Mouse (Mus musculus): Measurements from ENCODE around the gene Uts2b. TPM values are rescaled to one million over a fixed set of nuclear protein-coding genes. Genes with fewer than 3 reads are reported as not detected.

Uts2b gene
- polyA plus RNA-seq, 1 experiment, result not detected

DNA sequence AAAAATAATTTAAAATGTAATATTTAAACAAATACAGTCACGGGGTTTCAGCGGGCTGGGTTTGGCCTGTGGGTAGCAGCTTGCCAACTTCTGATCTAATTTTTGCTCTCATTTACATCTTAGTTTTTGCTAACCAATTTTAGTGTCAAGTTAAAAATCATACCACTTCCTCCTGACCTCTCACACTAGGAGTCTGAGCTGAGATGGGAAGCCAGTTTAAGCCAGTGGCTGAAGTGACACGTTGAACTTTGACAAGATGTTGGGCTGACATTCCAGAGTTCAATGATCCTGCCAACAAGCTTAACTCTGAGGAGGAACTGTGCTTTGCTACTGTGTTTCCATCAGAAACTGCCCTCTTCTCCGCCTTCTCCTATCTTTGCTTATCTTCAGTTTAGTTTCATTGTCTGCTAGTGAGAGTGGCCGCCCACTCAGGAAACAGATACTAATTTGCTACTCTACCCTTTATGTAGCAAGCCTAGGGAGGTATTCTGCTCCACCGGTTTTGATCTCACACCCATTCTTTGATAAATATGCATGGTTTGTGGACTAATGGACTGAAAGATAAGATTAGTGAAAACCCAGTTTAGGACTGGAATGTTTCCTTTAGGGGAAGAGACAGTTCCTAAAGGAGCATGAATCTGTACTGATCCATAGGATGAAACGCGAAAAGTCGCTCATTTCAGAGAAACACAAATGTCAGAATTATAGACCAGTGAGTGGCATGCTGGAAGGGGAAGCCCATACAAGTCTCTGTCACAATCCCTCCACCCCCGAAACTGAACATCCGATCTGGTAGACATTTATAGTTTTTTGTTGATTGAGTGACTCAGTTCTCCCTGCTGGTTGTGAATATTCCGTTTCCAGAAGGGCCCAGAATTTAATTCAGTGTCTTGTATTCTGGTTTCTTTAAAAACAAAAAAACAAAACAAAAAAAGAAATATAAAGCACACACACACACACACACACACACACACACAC, 17.9 kb upstream of the Uts2b start:
- peak; percentile 22 for TF ChIP-seq GATA1 (IDR thresholded peaks at IDR 0.05; ENCODE audit: low read length)

- TF ChIP-seq GATA1 (IDR thresholded peaks at IDR 0.05; ENCODE audit: low read length), result no peak
These were observed 16.9 kb upstream of the Uts2b start for GRCm38 (mm10) chr16:27386850-27387407.

- TF ChIP-seq GATA1 (IDR thresholded peaks at IDR 0.05; ENCODE audit: low read length), result no peak
These were observed 15.6 kb upstream of the Uts2b start for GRCm38 (mm10) chr16:27385649-27386048.

GRCm38 (mm10) chr16:27384893-27385603, 15.0 kb upstream of the Uts2b start:
- TF ChIP-seq GATA1 (IDR thresholded peaks at IDR 0.05; ENCODE audit: low read length), result no peak

- no peak for TF ChIP-seq GATA1 (IDR thresholded peaks at IDR 0.05; ENCODE audit: low read length)
These were observed 12.2 kb upstream of the Uts2b start for GRCm38 (mm10) chr16:27382217-27382616.

DNA sequence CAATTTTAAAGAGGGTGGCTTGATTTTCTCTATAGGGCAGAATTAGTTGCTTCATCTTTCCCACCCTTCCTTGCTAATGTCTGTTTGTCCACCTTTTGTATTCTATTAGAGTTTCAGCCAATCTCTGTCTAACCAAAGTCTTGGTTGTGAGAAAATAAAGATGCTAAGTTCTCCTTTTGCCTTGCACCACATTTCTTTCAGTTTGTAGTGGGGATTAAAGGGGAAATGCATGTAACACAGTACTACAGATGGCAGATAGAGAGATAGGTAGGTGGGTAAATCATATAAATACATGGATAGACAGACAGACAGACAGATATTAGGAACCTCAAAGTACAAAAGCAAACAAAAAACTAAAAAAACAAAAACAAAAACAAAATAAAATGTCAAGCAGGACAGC, 6.5 kb upstream of the Uts2b start:
- TF ChIP-seq GATA1 (IDR thresholded peaks at IDR 0.05; ENCODE audit: low read length), result no peak

- TF ChIP-seq GATA1 (IDR thresholded peaks at IDR 0.05; ENCODE audit: low read length), result no peak
These were observed 5.3 kb upstream of the Uts2b start for GRCm38 (mm10) chr16:27375318-27375717.

DNA sequence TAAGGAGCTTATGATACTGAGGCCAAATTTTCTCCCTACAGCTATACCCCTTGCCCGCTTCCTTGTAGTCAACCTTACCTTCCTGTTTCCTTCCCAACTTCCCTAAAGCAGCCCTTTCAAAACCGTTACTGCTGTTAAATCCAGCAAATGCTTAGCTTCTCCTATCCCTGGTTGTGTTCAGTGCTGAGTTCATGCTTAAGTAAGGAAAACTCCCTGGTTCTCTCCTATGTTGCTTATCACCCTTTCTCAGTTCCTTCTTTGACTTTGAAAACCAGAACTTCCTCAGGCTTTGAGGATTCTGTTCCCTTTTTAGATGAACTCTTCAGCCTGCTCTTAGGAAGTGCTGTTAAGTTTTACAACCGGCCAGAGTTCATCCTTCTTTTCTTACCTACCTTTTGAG, 4.1 kb upstream of the Uts2b start:
- TF ChIP-seq GATA1 (IDR thresholded peaks at IDR 0.05; ENCODE audit: low read length), result no peak

DNA sequence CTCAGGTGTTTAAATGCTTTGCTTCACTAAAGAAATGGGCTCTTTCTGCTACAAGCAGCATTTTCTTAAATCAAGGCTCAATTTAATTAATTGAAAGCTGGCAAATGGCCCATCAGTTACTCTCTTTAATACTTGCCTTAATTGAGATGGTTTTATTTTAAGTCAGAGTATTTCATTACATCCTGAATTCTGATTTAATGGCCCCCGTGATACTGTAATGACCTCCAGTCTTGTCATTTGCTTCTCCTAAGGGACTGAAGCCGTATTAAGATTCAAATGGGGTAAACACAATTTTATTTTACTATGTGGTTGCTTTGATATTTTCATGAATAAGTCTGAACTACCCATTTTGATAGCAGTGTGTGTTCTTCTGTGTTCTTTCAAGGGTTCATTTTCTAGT, 661 bp upstream of the Uts2b start:
- TF ChIP-seq GATA1 (IDR thresholded peaks at IDR 0.05; ENCODE audit: low read length), result no peak

GRCm38 (mm10) chr16:27360059-27360458, 10.0 kb downstream of the Uts2b start:
- no peak for TF ChIP-seq GATA1 (IDR thresholded peaks at IDR 0.05; ENCODE audit: low read length)

DNA sequence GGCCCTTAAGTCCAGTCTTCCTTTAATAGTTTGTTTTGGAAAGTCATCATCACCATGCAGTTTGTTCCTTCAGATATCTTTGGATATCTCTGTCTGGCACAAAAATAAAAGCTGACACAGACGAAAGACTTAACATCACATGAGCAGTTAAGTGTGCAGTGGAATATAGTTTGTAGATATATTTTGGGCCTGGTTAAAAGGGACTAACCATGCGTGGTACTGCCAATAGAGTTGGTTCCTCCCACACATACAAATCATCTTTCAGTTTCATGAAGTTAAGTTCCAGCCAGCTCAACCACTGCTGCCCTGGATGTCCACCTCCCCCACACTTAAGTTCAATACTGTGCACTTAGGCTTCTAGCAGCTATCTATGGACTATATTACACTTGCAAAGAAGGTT, 15.6 kb downstream of the Uts2b start:
- no peak for TF ChIP-seq GATA1 (IDR thresholded peaks at IDR 0.05; ENCODE audit: low read length)

DNA sequence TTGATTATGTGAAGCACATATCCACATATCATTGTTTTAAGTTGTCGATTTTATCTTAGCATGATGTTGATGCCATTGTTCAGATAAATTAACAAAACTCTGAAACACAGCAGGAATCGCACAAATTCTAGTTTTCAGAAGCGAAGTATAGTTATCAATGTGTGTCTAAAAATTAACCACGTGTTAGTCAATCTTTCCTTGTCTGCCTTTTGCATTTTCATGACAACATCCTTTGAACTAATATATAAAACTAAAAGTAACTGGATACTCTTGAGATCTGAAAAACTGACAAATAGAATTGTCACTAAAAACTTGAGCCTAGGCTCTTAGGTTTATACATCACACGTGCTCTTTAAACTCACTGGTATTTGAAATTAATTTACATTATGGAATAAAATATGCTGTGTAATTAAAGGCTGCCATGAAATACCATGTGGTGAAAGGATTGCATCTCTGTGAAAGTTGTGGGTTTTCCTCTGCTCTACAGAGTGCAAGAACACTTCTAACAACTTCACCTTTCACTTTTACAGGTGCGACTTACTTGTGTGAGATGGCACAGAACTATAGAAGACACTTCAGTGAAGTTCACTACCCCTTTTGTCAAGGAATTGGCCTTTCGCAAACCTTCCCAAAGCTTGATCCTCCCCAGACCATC, 20.0 kb downstream of the Uts2b start:
- TF ChIP-seq GATA1 (IDR thresholded peaks at IDR 0.05; ENCODE audit: low read length), result no peak

GRCm38 (mm10) chr16:27349235-27349634, 20.8 kb downstream of the Uts2b start:
- TF ChIP-seq GATA1 (IDR thresholded peaks at IDR 0.05; ENCODE audit: low read length), result no peak

DNA sequence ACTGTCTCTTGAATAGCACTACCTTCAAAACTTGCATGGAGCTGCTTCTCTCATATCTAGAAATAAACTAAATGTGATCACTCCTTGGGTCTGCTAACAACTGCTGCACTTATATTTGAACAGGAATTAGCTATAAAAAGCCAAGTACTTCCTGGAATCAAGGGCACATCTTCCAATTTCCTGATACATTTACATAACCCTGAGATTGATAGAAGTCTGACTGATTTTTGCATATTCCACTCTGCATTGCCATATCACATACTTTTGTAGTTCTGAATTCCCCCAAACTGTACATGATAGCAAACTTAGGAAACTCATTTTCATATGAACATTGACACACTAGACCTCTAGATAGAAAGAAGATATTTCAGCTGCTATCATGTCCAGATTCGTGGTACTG, 21.7 kb downstream of the Uts2b start:
- TF ChIP-seq GATA1 (IDR thresholded peaks at IDR 0.05; ENCODE audit: low read length), result no peak

- no peak for TF ChIP-seq GATA1 (IDR thresholded peaks at IDR 0.05; ENCODE audit: low read length)
These were observed 22.5 kb downstream of the Uts2b start for GRCm38 (mm10) chr16:27347521-27347920.

DNA sequence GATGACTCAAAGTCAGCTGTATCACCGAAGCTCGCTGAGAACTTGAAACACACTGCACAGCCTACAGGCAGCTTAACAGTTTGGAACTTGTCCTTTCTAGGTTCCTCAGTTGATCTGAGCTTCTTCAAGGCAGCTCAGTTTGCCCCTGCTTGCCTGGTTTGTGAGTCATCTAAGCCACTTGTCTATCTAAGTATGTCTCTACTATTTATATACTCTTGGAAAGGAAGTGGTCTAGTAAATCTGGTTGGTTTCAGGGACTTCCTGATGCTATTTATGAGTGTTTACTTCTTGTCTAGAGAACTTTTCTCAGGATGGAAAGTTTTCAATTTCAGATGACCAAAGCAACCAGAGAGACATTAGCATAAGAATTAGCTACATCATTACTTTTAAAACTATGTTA, 43.6 kb downstream of the Uts2b start:
- no peak for TF ChIP-seq GATA1 (IDR thresholded peaks at IDR 0.05; ENCODE audit: low read length)

All from G1E-ER4 (cell line).